Mouse (Mus musculus) kidney, adult 9 months (tissue): Measurements from ENCODE around the gene Ifit1bl2.
"Not testable (repeated sequence)": the region's sequence is repeated elsewhere in the genome, so short reads cannot be mapped to it uniquely, and the experiment has no call there.

Source experiments
- DNase-seq: peaks from one replicate; pipeline ENCODE4 v3.0.0; 2022

Gene Ifit1bl2

GRCm38 (mm10) chr19:34607237-34608051 lies 33.1 kb downstream of the Ifit1bl2 start, which contains the start of gene Ifit3b:
Gene Ifit3b (plus strand): TSS chr19:34607970.
- peak; percentile 83 for DNase-seq

DNA sequence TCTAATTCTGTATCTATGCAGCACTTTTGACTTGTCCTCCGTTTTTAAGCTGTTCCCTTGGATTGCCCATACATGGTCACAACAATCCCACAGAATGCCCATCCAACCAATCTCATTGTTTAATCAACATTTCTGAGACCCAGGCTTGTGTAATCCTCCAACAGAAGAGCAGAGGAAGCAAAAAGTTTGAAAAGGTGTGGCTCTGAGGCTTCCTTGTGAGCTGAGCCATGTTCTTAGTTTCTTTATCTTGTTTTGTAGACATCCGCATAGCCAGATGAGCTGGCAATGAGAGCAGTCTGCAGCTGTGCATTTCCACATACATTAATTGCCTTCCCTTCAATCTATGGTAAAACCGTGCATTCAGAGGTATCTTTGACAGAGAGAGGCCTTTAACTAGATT lies 35.1 kb downstream of the Ifit1bl2 start:
- no peak for DNase-seq

DNA sequence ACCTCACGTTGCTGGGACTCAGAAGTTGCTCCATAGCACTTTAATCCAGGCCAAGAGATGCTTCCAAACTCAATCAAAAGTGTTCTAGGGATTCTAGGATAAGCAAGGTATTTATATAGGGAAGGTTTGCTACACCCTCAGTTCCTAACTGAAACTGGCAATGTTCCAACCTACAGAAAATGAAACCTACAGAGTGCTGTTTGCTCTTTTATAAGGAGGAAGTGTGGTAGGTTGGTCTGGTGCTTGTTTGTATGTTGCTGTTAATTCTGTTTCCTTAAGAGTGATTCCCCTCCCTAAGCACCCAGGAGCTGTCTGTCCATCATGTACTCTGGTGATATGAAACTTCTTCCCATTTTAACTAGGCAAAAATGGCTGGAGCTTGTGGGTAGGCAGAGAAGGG lies 38.7 kb downstream of the Ifit1bl2 start, which contains the start of gene Ifit1bl1:
Ifit1bl1 (minus strand) TSS at position 69 of the 400 bp plus-strand sequence.
- DNase-seq, result not testable (repeated sequence)

GRCm38 (mm10) chr19:34599250-34599649 lies 41.3 kb downstream of the Ifit1bl2 start:
- DNase-seq, result not testable (repeated sequence)

DNA sequence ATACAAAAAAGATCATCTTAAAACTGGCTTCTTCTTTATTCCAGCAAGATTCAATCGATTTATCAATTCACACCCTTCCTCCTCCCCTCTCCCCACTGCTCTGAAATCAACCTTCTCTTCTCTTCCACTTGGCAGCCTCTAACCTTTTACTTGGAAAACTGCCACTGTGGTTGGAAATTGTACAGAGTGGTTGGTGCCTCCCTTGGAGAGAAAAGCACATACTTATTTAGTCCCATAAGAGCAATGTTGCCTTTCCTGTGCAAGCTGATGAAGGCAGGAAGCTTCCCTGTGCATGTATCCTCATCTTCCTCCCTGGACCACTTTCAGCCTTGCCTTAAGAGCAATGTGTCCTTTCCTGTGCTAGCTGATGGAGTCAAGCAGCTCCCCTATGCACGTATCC lies 42.2 kb downstream of the Ifit1bl2 start:
- peak; percentile 73 for DNase-seq

DNA sequence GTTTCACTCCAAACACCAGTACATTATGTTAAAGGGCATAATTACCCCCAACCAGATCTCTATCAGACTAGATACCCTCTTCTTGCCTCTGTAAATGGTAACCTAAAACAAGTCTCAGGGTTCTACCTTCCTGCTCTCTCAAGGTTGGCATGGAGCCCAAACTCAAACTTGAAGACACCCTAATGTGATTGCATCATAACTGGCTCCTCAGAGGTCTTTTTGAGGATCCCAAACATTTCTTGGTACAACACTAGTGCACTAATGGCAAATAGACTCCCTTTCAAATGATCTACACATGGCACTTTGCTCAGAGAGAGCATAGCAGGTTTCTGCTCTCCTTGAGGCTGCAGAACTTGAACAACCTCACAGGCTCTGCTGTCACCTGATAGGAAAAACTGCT lies 43.7 kb downstream of the Ifit1bl2 start:
- no peak for DNase-seq

DNA sequence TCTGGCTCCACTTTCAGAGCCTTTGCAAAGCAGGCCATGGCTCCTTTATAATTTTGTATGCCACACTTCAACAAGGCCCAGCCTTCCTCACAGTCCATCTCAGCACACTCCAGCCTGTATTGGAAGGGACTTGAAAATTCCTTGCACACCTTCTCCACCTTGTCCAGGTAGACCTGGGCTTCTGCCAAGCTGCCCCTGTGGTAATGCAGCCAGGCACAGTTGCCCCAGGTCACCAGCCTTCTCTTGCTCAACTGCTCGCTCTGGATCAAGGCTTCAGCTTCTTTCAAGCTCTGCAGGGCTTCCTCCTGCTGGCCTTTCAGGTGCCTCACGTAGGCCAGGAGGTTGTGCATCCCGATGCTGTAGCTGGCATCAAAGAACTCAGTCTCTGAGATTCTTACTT lies 46.0 kb downstream of the Ifit1bl2 start:
- DNase-seq, result not testable (repeated sequence)

DNA sequence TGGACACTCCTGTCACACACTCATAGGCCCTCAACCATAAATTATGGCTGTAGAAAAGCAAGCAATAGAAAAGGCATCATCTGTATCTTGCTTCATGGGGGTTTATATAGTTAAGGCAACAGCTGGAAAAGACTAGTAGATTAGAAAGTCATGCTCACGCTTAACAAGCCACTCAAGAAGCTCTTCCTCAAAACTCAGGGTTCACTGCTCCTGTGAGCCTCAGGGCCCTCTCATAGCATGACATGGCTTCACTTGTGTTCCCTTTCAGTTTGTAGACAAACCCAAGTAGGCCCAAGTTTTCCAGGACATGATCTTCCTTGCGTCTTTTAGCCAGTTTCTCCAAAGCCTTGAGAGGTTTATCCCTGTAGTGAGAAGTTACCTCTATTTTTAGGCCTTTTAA lies 47.1 kb downstream of the Ifit1bl2 start:
- DNase-seq, result no peak

GRCm38 (mm10) chr19:34588959-34589358 lies 51.6 kb downstream of the Ifit1bl2 start:
- DNase-seq, result no peak

- not testable (repeated sequence) for DNase-seq
Measured at GRCm38 (mm10) chr19:34587898-34588692, 52.4 kb downstream of the Ifit1bl2 start.

DNA sequence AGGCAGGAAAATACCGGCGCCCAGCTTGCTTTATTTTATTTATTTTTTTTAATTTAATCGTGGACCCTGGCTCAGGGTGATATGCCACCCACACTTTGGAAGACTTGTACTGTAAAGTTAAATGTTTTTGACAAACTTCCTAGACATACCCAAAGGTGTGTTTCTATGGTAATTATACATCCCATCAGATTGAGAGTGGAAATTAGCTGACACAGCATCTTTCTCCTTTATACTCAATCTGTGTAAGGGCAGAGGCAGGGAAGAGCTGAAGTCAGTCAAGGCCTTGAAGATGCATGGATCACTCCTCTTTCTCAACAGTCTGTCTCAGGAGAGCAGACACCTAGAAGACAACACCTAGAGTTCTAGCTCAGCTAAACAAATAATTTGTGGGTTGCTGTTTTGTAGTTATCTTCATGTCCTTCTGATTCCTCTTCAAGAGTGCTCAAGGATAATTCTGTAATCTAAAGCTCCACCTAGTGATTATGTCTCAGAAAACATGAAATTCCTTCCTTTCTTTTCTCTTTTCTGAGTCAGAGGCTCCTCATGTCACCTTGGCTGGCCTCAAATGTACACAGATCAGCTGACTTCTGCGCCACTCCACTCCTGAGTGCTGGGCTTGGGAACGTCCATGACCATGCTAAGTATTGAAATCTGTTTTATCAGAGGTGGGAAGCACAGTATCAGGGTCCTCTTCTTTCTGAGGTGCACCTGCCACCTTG lies 54.6 kb downstream of the Ifit1bl2 start:
- DNase-seq, result not testable (repeated sequence)

GRCm38 (mm10) chr19:34583126-34583766 lies 57.3 kb downstream of the Ifit1bl2 start, which contains the start of gene Ifit3:
Gene Ifit3 (plus strand): TSS chr19:34583531.
- peak; percentile 64 for DNase-seq

GRCm38 (mm10) chr19:34582696-34583095 lies 57.8 kb downstream of the Ifit1bl2 start:
- not testable (repeated sequence) for DNase-seq

GRCm38 (mm10) chr19:34577121-34577520 lies 63.4 kb downstream of the Ifit1bl2 start:
- DNase-seq, result no peak

DNA sequence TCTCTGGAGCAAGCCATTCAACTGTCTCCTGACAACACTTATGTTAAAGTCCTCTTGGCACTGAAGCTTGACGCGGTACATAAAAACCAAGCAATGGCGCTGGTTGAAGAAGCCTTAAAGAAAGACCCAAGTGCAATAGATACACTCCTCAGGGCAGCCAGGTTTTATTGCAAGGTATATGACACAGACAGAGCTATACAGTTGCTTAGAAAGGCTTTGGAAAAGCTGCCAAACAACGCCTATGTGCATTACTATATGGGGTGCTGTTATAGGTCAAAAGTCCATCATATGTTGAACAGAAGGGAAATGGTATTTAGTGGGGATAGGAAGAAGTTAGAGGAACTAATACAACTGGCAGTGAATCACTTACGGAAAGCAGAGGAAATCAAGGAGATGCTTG lies 66.9 kb downstream of the Ifit1bl2 start:
- DNase-seq, result no peak

- DNase-seq, result no peak
Measured at GRCm38 (mm10) chr19:34571080-34571479, 69.5 kb downstream of the Ifit1bl2 start.

- peak; percentile 43 for DNase-seq
Measured at GRCm38 (mm10) chr19:34569896-34570476, 70.6 kb downstream of the Ifit1bl2 start.

DNA sequence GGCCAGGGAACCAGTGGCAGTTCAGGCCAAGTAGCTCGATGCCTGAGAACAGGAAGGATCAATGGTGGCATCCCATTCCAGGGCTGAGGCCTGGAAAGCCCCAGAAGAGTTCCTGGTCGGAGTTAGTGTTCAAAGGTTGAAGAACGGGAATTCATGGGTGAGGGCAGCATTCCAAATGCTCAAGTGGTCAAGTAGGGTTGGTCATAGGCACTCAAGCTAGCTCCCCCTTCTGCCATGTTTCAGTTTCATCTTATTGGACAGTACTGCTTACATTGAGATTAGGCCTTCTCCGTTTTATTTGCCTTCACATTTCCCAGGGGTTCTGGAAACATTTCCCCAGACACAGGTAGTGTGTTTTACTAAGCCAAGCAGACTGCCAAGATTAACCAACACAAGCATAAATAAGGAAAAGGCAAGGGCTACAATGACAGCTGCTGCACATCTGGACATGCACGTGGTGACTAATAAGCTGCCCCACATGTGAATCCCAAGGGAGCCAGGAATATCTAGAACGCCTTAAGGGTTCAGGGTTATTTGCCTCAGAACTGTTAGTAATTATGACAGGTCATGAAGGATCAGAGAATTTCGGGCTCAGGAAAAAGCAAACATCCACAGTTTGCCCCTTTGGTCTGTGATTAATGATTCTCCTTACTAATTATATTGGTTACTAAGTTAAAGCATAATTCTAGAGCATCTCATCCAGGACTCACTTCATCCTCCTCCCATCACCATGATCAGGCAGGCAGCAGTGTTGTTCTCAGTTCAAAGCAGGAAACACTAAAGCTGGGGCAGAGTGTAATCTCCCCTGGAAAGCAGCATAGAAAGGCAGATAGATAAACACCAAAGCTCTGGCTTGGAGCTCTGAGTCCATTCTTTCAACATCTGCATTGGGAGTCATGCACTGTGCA lies 71.3 kb downstream of the Ifit1bl2 start:
- DNase-seq, result peak; percentile 76
